Mouse (Mus musculus) E14TG2a.4 (cell line): ENCODE measurements around the gene Cyp39a1.

Experiments
- H3K27me3 ChIP-seq: 2 replicates; pipeline ENCODE4 v1.6.1; 2014; ENCODE audit warnings: low read length, control low read depth; ENCODE audit not compliant: insufficient read depth
- H3K36me3 ChIP-seq: 2 replicates; pipeline ENCODE4 v1.6.1; 2014; ENCODE audit warnings: low read length, control low read depth; ENCODE audit not compliant: insufficient read depth
- H3K4me1 ChIP-seq: replicated peaks from 2 replicates; pipeline ENCODE4 v1.6.1; 2014; ENCODE audit warnings: low read depth, low read length, control low read depth
- H3K4me3 ChIP-seq: replicated peaks from 2 replicates; pipeline ENCODE4 v1.5.1; 2014; ENCODE audit warnings: mild to moderate bottlenecking, low read length
- H3K9me3 ChIP-seq: 2 replicates; pipeline ENCODE4 v1.6.1; 2014; ENCODE audit warnings: low read length, control low read depth
- CTCF ChIP-seq: conservative IDR thresholded peaks from 2 replicates; pipeline ENCODE4 v1.5.1; 2014; ENCODE audit warnings: low read length
- NANOG ChIP-seq: IDR thresholded peaks from 2 replicates; pipeline ENCODE4 v1.6.1; 2014; ENCODE audit warnings: borderline replicate concordance, low read length, mixed read lengths
- POU5F1 ChIP-seq: IDR thresholded peaks from 2 replicates; pipeline ENCODE4 v1.6.1; 2014; ENCODE audit warnings: low read length, borderline replicate concordance

The Cyp39a1 gene

GRCm38 (mm10) chr17:43640825-43641224, 26.4 kb upstream of the Cyp39a1 start:
- no peak for TF ChIP-seq POU5F1
- peak; percentile 41 for TF ChIP-seq CTCF
- TF ChIP-seq NANOG, result no peak
- Histone ChIP-seq H3K9me3 (peaks cover 2% of the 10 kb centered on the region; the same call in 1 of the 2 replicates), H3K27me3 (no peaks in the 10 kb centered on the region), H3K4me3 (no peak overlapping the region), H3K4me1 (peaks cover 5% of the 10 kb centered on the region), H3K36me3 (peaks cover 23% of the 10 kb centered on the region)

- TF ChIP-seq NANOG (no peak), CTCF (no peak), POU5F1 (no peak)
- no peak overlapping the region for H3K4me3 ChIP-seq
- H3K27me3 ChIP-seq, result no peaks in the 10 kb centered on the region
- H3K36me3 ChIP-seq, result peaks cover 38% of the 10 kb centered on the region
- peaks cover 5% of the 10 kb centered on the region for H3K4me1 ChIP-seq
- H3K9me3 ChIP-seq, result peaks cover 5% of the 10 kb centered on the region; the same call in 1 of the 2 replicates
Observed at GRCm38 (mm10) chr17:43643191-43643590, 24.0 kb upstream of the Cyp39a1 start.

- Histone ChIP-seq H3K9me3 (peaks cover 5% of the 10 kb centered on the region; the same call in 1 of the 2 replicates), H3K4me3 (no peak overlapping the region), H3K4me1 (peaks cover 1% of the 10 kb centered on the region), H3K27me3 (no peaks in the 10 kb centered on the region), H3K36me3 (peaks cover 41% of the 10 kb centered on the region)
- no peak for TF ChIP-seq POU5F1
- TF ChIP-seq CTCF, result no peak
- TF ChIP-seq NANOG, result no peak
Observed at GRCm38 (mm10) chr17:43644375-43644774, 22.9 kb upstream of the Cyp39a1 start.

- peaks cover 5% of the 10 kb centered on the region; the same call in 1 of the 2 replicates for H3K9me3 ChIP-seq
- TF ChIP-seq POU5F1, result no peak
- no peak for TF ChIP-seq CTCF
- TF ChIP-seq NANOG, result no peak
- H3K4me1 ChIP-seq, result no peaks in the 10 kb centered on the region
- no peak overlapping the region for H3K4me3 ChIP-seq
- no peaks in the 10 kb centered on the region for H3K27me3 ChIP-seq
- peaks cover 44% of the 10 kb centered on the region for H3K36me3 ChIP-seq
Observed at GRCm38 (mm10) chr17:43645136-43645535, 22.1 kb upstream of the Cyp39a1 start.

GRCm38 (mm10) chr17:43646925-43647324, 20.3 kb upstream of the Cyp39a1 start:
- Histone ChIP-seq H3K9me3 (peaks cover 5% of the 10 kb centered on the region; the same call in 1 of the 2 replicates), H3K36me3 (peaks cover 44% of the 10 kb centered on the region), H3K4me3 (no peak overlapping the region), H3K27me3 (no peaks in the 10 kb centered on the region), H3K4me1 (peaks cover 8% of the 10 kb centered on the region)
- TF ChIP-seq NANOG (no peak), POU5F1 (no peak), CTCF (no peak)

- TF ChIP-seq POU5F1 (no peak), CTCF (peak; percentile 87)
- peaks cover 35% of the 10 kb centered on the region for H3K36me3 ChIP-seq
- peaks cover 12% of the 10 kb centered on the region for H3K4me1 ChIP-seq
- H3K27me3 ChIP-seq, result no peaks in the 10 kb centered on the region
- peaks cover 5% of the 10 kb centered on the region; the same call in 1 of the 2 replicates for H3K9me3 ChIP-seq
- H3K4me3 ChIP-seq, result no peak overlapping the region
Observed at GRCm38 (mm10) chr17:43649641-43650436, 17.4 kb upstream of the Cyp39a1 start.

- H3K27me3 ChIP-seq, result no peaks in the 10 kb centered on the region
- H3K4me1 ChIP-seq, result peaks cover 12% of the 10 kb centered on the region
- H3K9me3 ChIP-seq, result no peaks in the 10 kb centered on the region
- H3K4me3 ChIP-seq, result no peak overlapping the region
- H3K36me3 ChIP-seq, result peaks cover 20% of the 10 kb centered on the region
- TF ChIP-seq CTCF, result peak; percentile 32
- TF ChIP-seq POU5F1, result no peak
- TF ChIP-seq NANOG, result no peak
Observed at GRCm38 (mm10) chr17:43651314-43652046, 15.7 kb upstream of the Cyp39a1 start.

- TF ChIP-seq NANOG (no peak), CTCF (no peak), POU5F1 (no peak)
- Histone ChIP-seq H3K9me3 (no peaks in the 10 kb centered on the region), H3K27me3 (no peaks in the 10 kb centered on the region)
Observed at GRCm38 (mm10) chr17:43666576-43667289, 492 bp upstream of the Cyp39a1 start, which contains the start of gene Slc25a27. Gene Slc25a27 (minus strand): TSS chr17:43667214.

More at GRCm38 (mm10) chr17:43666576-43667289, 492 bp upstream of the Cyp39a1 start, which contains the start of gene Slc25a27:
- H3K4me1 ChIP-seq, result peaks cover 35% of the 10 kb centered on the region
- peak within 1 kb of the TSS; percentile 89 for H3K4me3 ChIP-seq
- peaks cover 12% of the 10 kb centered on the region for H3K36me3 ChIP-seq
